In genomic region chr13:28886691-28887090, GRCm38 (mm10) we compare ENCODE assay signal across 9 mouse cellular contexts.
DNase-seq lines count a peak whose midpoint lies in the region; ATAC-seq lines count a peak whose summit lies in the region.
"Had no signal": no experiment of that assay in that cellular context is flagged by ENCODE, and none has a peak within 500 bp of the region (broad histone marks: within the 10 kb centered on the region; RNA-seq: fewer than 3 reads in every experiment).

No protein-coding gene starts in this region.

- H3K27me3 ChIP-seq in heart, embryonic 12.5 days (replicated peaks) = peaks cover 37% of the 10 kb centered on the region
- peaks cover 22% of the 10 kb centered on the region for H3K27me3 ChIP-seq in limb, embryonic 11.5 days (ENCODE audit: control insufficient read depth, insufficient read depth, low read length)
- H3K27me3 ChIP-seq: Patski had no signal

- peak overlapping the region; percentile 15 for H3K4me3 ChIP-seq in heart, embryonic 12.5 days
- H3K4me3 ChIP-seq in limb, embryonic 11.5 days (ENCODE audit: low read depth, low read length) = no peak overlapping the region

- H3K9me3 ChIP-seq in heart, embryonic 12.5 days (replicated peaks) = no peaks in the 10 kb centered on the region
- no peaks in the 10 kb centered on the region for H3K9me3 ChIP-seq in limb, embryonic 11.5 days (ENCODE audit: control insufficient read depth, low read length)

- peak; percentile 17 for DNase-seq in retina, embryonic 14.5 days (ENCODE audit: low spot score)
- DNase-seq in retina, postnatal 1 day = no peak
- peak; percentile 44 for DNase-seq in limb, embryonic 11.5 days (ENCODE audit: low spot score)
- DNase-seq in testis, postnatal 14 days (ENCODE audit: low spot score) = peak; percentile 80
- DNase-seq in frontal cortex, postnatal 36 days (ENCODE audit: low spot score in 2 of 2) = no peak
- no peak for DNase-seq in left cerebral cortex, postnatal 14 days (ENCODE audit: low spot score in 2 of 2)

- peak overlapping the region; percentile 7; the same call in 1 of the 2 replicates for H3K9ac ChIP-seq in heart, embryonic 12.5 days
- no peak overlapping the region for H3K9ac ChIP-seq in limb, embryonic 11.5 days (ENCODE audit: low read length)

- intact Hi-C loops in left cerebral cortex, postnatal 14 days (cut with DNase I) = no loop called here

- no peaks in the 10 kb centered on the region for H3K36me3 ChIP-seq in heart, embryonic 12.5 days
- H3K36me3 ChIP-seq in limb, embryonic 11.5 days (ENCODE audit: control insufficient read depth, insufficient read depth, low read length) = no peaks in the 10 kb centered on the region

- peaks cover 9% of the 10 kb centered on the region; the same call in 1 of the 2 replicates for H3K4me1 ChIP-seq in heart, embryonic 12.5 days (replicated peaks)
- H3K4me1 ChIP-seq in limb, embryonic 11.5 days (ENCODE audit: control insufficient read depth, insufficient read depth, low read length) = 0 out of 2 replicates have a peak, but pooled peaks cover 3% of the 10 kb centered on the region

- H3K4me2 ChIP-seq in heart, embryonic 12.5 days = peak overlapping the region; percentile 52
- H3K4me2 ChIP-seq in limb, embryonic 11.5 days (ENCODE audit: low read depth, severe bottlenecking) = peak overlapping the region; percentile 28; the same call in 1 of the 2 replicates

- H3K27ac ChIP-seq in heart, embryonic 12.5 days (ENCODE audit: poor library complexity, severe bottlenecking) = no peak overlapping the region
- H3K27ac ChIP-seq in limb, embryonic 11.5 days (replicated peaks; ENCODE audit: low read depth, low read length) = no peak overlapping the region

- no peak for ATAC-seq in heart, embryonic 12.5 days (ENCODE audit: insufficient number of reproducible peaks, low FRiP score)
- ATAC-seq in limb, embryonic 11.5 days (ENCODE audit: insufficient number of reproducible peaks, low FRiP score, low TSS enrichment, low read depth) = no peak
- no peak for ATAC-seq in frontal cortex, adult (ENCODE audit: low TSS enrichment)
- ATAC-seq: Patski had no signal

- 6% methylated on average over 11 of the region's 11 CpGs for WGBS in heart, embryonic 12.5 days
- 4% methylated on average over 11 of the region's 11 CpGs for WGBS in limb, embryonic 11.5 days

Comparison
In these comparisons a context has a peak if more than half of its experiments do, and no peak if none do; other contexts are left out.
1. DNase-seq: peak in retina, embryonic 14.5 days (single experiment), limb, embryonic 11.5 days (single experiment) and testis, postnatal 14 days (single experiment); none in retina, postnatal 1 day (single experiment), frontal cortex, postnatal 36 days (0 of 2) and left cerebral cortex, postnatal 14 days (0 of 2).